Mouse (Mus musculus) kidney, adult 2 months (tissue): ENCODE measurements at regions not wholly inside any gene's neighbourhood (a gene's known extent, or its start where the extent isn't known, plus 50 kb on each side); places are given as distances from the start of the nearest gene placed in this dataset.
A peak's percentile ranks its signal among the peaks of the same experiment; 100 is the strongest.

Experiments
- DNase-seq: peaks from one replicate; pipeline ENCODE4 v3.0.0; 2021
- H3K27ac ChIP-seq: fragments of 200-500 bp; 2 replicates; pipeline ENCODE4 v1.5.1; 2012; ENCODE audit warnings: low read depth, low read length, control low read depth, inconsistent platforms; ENCODE audit not compliant: insufficient read depth
- H3K27me3 ChIP-seq: fragments of 200-500 bp; replicated peaks from 2 replicates; pipeline ENCODE4 v1.6.1; 2012; ENCODE audit warnings: mild to moderate bottlenecking, moderate library complexity, low read length, inconsistent platforms; ENCODE audit not compliant: control insufficient read depth, insufficient read depth
- H3K36me3 ChIP-seq: fragments of 200-500 bp; 2 replicates; pipeline ENCODE4 v1.6.1; 2012; ENCODE audit warnings: mild to moderate bottlenecking, moderate library complexity, low read length, inconsistent platforms; ENCODE audit not compliant: control insufficient read depth, insufficient read depth
- H3K4me1 ChIP-seq: fragments of 200-500 bp; 2 replicates; pipeline ENCODE4 v1.6.1; 2011; ENCODE audit warnings: low read length; ENCODE audit not compliant: control insufficient read depth, insufficient read depth
- H3K4me3 ChIP-seq: fragments of 200-500 bp; 2 replicates; pipeline ENCODE4 v1.5.1; 2011; ENCODE audit warnings: mild to moderate bottlenecking, low read depth, low read length, control low read depth; ENCODE audit not compliant: insufficient read depth
- CTCF ChIP-seq: fragments of 200-500 bp; conservative IDR thresholded peaks from 2 replicates; pipeline ENCODE4 v1.5.1; 2011; ENCODE audit warnings: low read depth, mild to moderate bottlenecking, control low read depth, low read length, moderate library complexity, mixed read lengths; ENCODE audit not compliant: insufficient read depth, insufficient read length
- POLR2A ChIP-seq: fragments of 200-500 bp; IDR thresholded peaks from one replicate; pipeline ENCODE4 v1.6.1; 2011; ENCODE audit warnings: low read depth, low read length, control low read depth
- WGBS: fragments of 180-500 bp; shearing (Covaris S2); methylation state at CpG from one replicate; pipeline ENCODE4 v1.1.7; 2018; 5-methylcytosine and 5-hydroxymethylcytosine counted together

- DNase-seq, result peak; percentile 95
- no peak for TF ChIP-seq CTCF
- TF ChIP-seq POLR2A, result no peak
- Histone ChIP-seq H3K27ac (peak overlapping the region; percentile 85), H3K4me3 (no peak overlapping the region), H3K36me3 (no peaks in the 10 kb centered on the region), H3K27me3 (no peaks in the 10 kb centered on the region), H3K4me1 (peaks cover 7% of the 10 kb centered on the region)
- WGBS, result 15% methylated on average over 1 of the region's 1 CpGs
These were observed 62.2 kb upstream of the Glycam1 start for GRCm38 (mm10) chr15:103627085-103627484.
